Mouse (Mus musculus) ES-E14 (cell line): ENCODE data around the gene Bcl9. TPM values are rescaled to one million over a fixed set of nuclear protein-coding genes. Genes with fewer than 3 reads are reported as not detected.

Experiments used
- DNase-seq: peaks from one replicate; pipeline ENCODE4 v3.0.0-alpha.2; 2013; ENCODE audit warnings: low read depth, low spot score
- H3K27ac ChIP-seq: 2 replicates; pipeline ENCODE4 v1.5.1; 2012; ENCODE audit warnings: low read depth, mild to moderate bottlenecking, low read length, moderate library complexity, mixed read lengths; ENCODE audit not compliant: poor library complexity, insufficient read depth, severe bottlenecking
- H3K36me3 ChIP-seq: 2 replicates; pipeline ENCODE4 v1.6.1; 2012; ENCODE audit warnings: mild to moderate bottlenecking, low read length, moderate library complexity, mixed read lengths; ENCODE audit not compliant: control insufficient read depth, poor library complexity, insufficient read depth, severe bottlenecking
- H3K4me1 ChIP-seq, 2 experiments: fragments of 150-350 bp in 1 of 2; sonication (generic) in 1 of 2; 2 replicates each; pipeline ENCODE4 v1.6.1; 2012; ENCODE audit warnings: low read length in 2 of 2, mild to moderate bottlenecking in 1 of 2, mixed read lengths in 1 of 2; ENCODE audit not compliant: control insufficient read depth in 2 of 2, insufficient read depth in 2 of 2, poor library complexity in 1 of 2
- H3K4me3 ChIP-seq, 2 experiments: fragments of 150-350 bp in 1 of 2; sonication (generic) in 1 of 2; 2 replicates each; pipeline ENCODE4 v1.5.1; 2012; ENCODE audit warnings: low read length in 2 of 2, low read depth in 1 of 2, mild to moderate bottlenecking in 1 of 2, mixed read lengths in 1 of 2; ENCODE audit not compliant: insufficient read depth in 1 of 2, poor library complexity in 1 of 2, severe bottlenecking in 1 of 2
- H3K9ac ChIP-seq: 2 replicates; pipeline ENCODE4 v1.6.1; 2012; ENCODE audit warnings: low read depth, mild to moderate bottlenecking, low read length, mixed read lengths; ENCODE audit not compliant: poor library complexity, insufficient read depth, severe bottlenecking
- H3K9me3 ChIP-seq: fragments of 150-350 bp; sonication (generic); 2 replicates; pipeline ENCODE4 v1.6.1; 2012; ENCODE audit warnings: low read depth, mild to moderate bottlenecking, low read length; ENCODE audit not compliant: control insufficient read depth, insufficient read depth
- CHD2 ChIP-seq: IDR thresholded peaks from 2 replicates; pipeline ENCODE4 v1.6.1; 2014; ENCODE audit warnings: mild to moderate bottlenecking, low read depth, low read length, inconsistent platforms
- HCFC1 ChIP-seq: IDR thresholded peaks from 2 replicates; pipeline ENCODE4 v1.6.1; 2012; ENCODE audit warnings: low read length, inconsistent platforms, borderline replicate concordance; ENCODE audit not compliant: insufficient read depth
- MAFK ChIP-seq: IDR thresholded peaks from 2 replicates; pipeline ENCODE4 v1.6.1; 2014; ENCODE audit warnings: mild to moderate bottlenecking, low read depth, low read length, inconsistent platforms; ENCODE audit not compliant: insufficient read depth
- ZC3H11A ChIP-seq: IDR thresholded peaks from 2 replicates; pipeline ENCODE4 v1.6.1; 2012; ENCODE audit warnings: low read depth, mild to moderate bottlenecking, inconsistent platforms, low read length, borderline replicate concordance
- ZNF384 ChIP-seq: IDR thresholded peaks from 2 replicates; pipeline ENCODE4 v1.6.1; 2012; ENCODE audit warnings: low read depth, low read length, inconsistent platforms
- in situ Hi-C, 2 experiments: fragments of 600-800 bp; cut with MboI; formaldehyde crosslinking; loops; one replicate each; pipeline ENCODE4 v1.15.1; 2025; ENCODE audit warnings: low sequenced_read_pairs in 2 of 2, inconsistent platforms in 1 of 2; ENCODE audit not compliant: unreplicated experiment in 2 of 2
- total RNA-seq: library from RNA; depleted of rRNA; stranded (reverse); fragments of 300-350 nt; gene quantifications from 2 replicates; pipeline ENCODE4 v1.2.3, GENCODE M21; 2012

The Bcl9 gene
- total RNA-seq, 1 experiment, result 8.1 TPM

- no peaks in the 10 kb centered on the region for H3K9me3 ChIP-seq
- H3K36me3 ChIP-seq, result no peaks in the 10 kb centered on the region
- H3K27ac ChIP-seq, result no peak overlapping the region
- in situ Hi-C loops, result loop anchor here (5.0 to 25.0 kb wide), 2 partner anchors 399 kb away; partner anchors contain the start of gene Gja8 (in 1 of the 2)
- TF ChIP-seq ZC3H11A, result no peak
- TF ChIP-seq MAFK, result no peak
- no peak for TF ChIP-seq HCFC1
- TF ChIP-seq CHD2, result no peak
- no peak for TF ChIP-seq ZNF384
- H3K4me3 ChIP-seq, result no peak overlapping the region
- peaks cover 0 to 2% of the 10 kb centered on the region in 2 experiments; a peak in 2 of 4 replicates for H3K4me1 ChIP-seq
- no peak for DNase-seq
- no peak overlapping the region for H3K9ac ChIP-seq
Measured at GRCm38 (mm10) chr3:97336331-97336730, 38.6 kb upstream of the Bcl9 start.

- in situ Hi-C loops, result loop anchor here (5.0 to 25.0 kb wide), 2 partner anchors 397 kb away; partner anchors contain the start of gene Gja8 (in 1 of the 2)
- no peaks in the 10 kb centered on the region for H3K36me3 ChIP-seq
- H3K4me1 ChIP-seq, result peaks cover 0 to 2% of the 10 kb centered on the region in 2 experiments; a peak in 2 of 4 replicates
- H3K9me3 ChIP-seq, result no peaks in the 10 kb centered on the region
- H3K27ac ChIP-seq, result no peak overlapping the region
- DNase-seq, result no peak
- H3K9ac ChIP-seq, result no peak overlapping the region
- TF ChIP-seq ZNF384, result no peak
- TF ChIP-seq MAFK, result no peak
- no peak for TF ChIP-seq HCFC1
- no peak for TF ChIP-seq ZC3H11A
- TF ChIP-seq CHD2, result no peak
- H3K4me3 ChIP-seq, result no peak overlapping the region
Measured at GRCm38 (mm10) chr3:97334618-97335017, 36.9 kb upstream of the Bcl9 start.

- H3K4me3 ChIP-seq, result no peak overlapping the region
- no peaks in the 10 kb centered on the region; a peak in 1 of 4 replicates for H3K4me1 ChIP-seq
- in situ Hi-C loops, result loop anchor here in 1 of 2 experiments (25.0 kb wide), 1 partner anchor 395 kb away; the partner anchor contains the start of gene Gja8
- no peak overlapping the region for H3K9ac ChIP-seq
- TF ChIP-seq MAFK, result no peak
- TF ChIP-seq CHD2, result no peak
- no peak for TF ChIP-seq ZC3H11A
- no peak for TF ChIP-seq HCFC1
- no peak for TF ChIP-seq ZNF384
- no peaks in the 10 kb centered on the region for H3K9me3 ChIP-seq
- DNase-seq, result no peak
- no peak overlapping the region for H3K27ac ChIP-seq
- H3K36me3 ChIP-seq, result no peaks in the 10 kb centered on the region
Measured at GRCm38 (mm10) chr3:97332172-97332571, 34.5 kb upstream of the Bcl9 start.

- no peak overlapping the region for H3K9ac ChIP-seq
- H3K9me3 ChIP-seq, result no peaks in the 10 kb centered on the region
- no peak overlapping the region for H3K4me3 ChIP-seq
- TF ChIP-seq MAFK (no peak), CHD2 (no peak), ZC3H11A (no peak), ZNF384 (no peak), HCFC1 (no peak)
- no peaks in the 10 kb centered on the region; a peak in 1 of 4 replicates for H3K4me1 ChIP-seq
- H3K27ac ChIP-seq, result no peak overlapping the region
- DNase-seq, result no peak
- in situ Hi-C loops, result loop anchor here in 1 of 2 experiments (25.0 kb wide), 1 partner anchor 391 kb away; the partner anchor contains the start of gene Gja8
- no peaks in the 10 kb centered on the region for H3K36me3 ChIP-seq
Measured at GRCm38 (mm10) chr3:97327809-97328208, 30.1 kb upstream of the Bcl9 start.

- in situ Hi-C loops, result loop anchor here in 1 of 2 experiments (25.0 kb wide), 1 partner anchor 390 kb away; the partner anchor contains the start of gene Gja8
- no peak overlapping the region for H3K4me3 ChIP-seq
Measured at GRCm38 (mm10) chr3:97327356-97327755, 29.6 kb upstream of the Bcl9 start.

More at GRCm38 (mm10) chr3:97327356-97327755, 29.6 kb upstream of the Bcl9 start:
- Histone ChIP-seq H3K4me1 (no peaks in the 10 kb centered on the region; a peak in 1 of 4 replicates), H3K9me3 (no peaks in the 10 kb centered on the region), H3K9ac (no peak overlapping the region), H3K36me3 (no peaks in the 10 kb centered on the region), H3K27ac (no peak overlapping the region)
- no peak for DNase-seq
- no peak for TF ChIP-seq HCFC1
- no peak for TF ChIP-seq MAFK
- TF ChIP-seq ZC3H11A, result no peak
- TF ChIP-seq ZNF384, result no peak
- TF ChIP-seq CHD2, result no peak
